Mouse (Mus musculus) cerebral cortex, adult 2 months (tissue): ENCODE results near the gene Ddx23.

Source experiments
- WGBS: fragments of 180-500 bp; shearing (Covaris S2); methylation state at CpG from one replicate; pipeline ENCODE4 v1.1.7; 2018; 5-methylcytosine and 5-hydroxymethylcytosine counted together

The Ddx23 gene

DNA sequence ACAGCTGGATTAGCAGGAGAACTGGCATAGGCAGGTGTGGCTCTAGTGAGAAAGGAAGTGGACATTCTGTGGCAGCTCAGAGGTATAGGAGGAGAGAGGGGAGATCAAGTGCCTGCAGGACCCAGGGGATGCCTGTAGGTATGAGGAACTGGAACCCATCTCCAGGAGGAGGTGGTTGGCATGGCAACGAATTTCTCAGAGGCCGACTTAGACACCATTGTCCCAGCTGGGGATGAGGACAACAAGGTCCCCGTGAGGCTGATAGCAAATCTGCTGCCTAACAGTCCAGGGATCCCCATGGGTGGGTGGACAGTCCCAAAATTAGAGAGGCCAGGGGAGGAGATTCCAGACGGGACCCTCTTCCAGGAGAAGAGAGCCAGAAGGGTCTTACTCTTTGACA lies 29.8 kb downstream of the Ddx23 start:
- WGBS, result 4% methylated on average over 4 of the region's 4 CpGs

DNA sequence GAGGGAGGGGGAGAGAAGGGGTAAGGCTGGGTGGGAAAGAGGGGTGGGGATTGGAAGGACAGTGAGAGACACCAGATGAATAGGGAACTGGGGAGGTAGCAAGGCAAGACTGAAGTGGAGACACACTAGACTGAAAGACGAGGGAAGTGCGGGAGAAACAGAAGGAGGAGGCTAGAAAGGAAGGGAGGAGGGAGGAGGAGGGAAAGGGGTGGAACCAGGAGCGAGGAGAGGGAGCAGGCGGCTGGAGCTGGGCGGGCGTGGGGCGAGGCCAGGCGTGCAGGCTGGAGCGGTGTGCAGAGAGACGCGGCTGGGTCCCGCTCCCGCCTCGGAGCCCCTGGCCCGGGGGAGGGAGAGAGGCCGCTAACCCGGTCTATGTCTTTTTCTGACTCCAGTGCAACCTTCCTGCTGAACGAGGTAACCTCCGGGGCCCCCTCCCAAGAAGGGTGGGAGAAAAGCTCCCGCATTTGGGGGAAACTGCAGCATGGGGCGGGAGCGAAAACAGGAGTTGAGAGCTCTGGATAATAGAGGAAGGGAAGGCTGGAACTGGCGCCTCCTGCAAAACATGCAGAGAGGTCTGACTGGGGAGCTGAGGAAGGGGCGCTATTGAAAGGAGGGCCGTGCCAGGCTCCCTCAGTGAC lies 30.5 kb downstream of the Ddx23 start:
- WGBS, result under 1% methylated on average over 25 of the region's 25 CpGs

- 1% methylated on average over 18 of the region's 18 CpGs for WGBS
Measured at GRCm38 (mm10) chr15:98631493-98631892, 31.2 kb downstream of the Ddx23 start.

DNA sequence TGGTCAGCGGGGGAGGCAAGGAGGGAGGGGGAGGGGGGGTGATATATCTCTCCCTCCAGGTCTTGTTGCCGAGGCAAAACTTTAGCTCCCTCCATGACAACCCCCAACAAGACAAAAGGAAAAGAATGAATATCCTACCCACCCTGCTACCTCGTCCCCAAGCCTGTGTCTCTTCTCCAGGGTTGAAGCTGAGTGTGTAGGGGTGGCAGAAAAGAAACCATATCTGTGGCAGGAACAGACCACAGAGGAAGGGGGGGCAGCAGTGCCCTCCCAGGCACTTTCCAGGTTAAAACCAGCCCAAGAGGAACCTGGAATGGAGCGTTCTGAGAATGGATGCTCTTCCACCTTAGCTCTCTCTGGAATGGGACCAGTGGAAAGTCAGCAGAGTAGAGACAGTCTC lies 32.2 kb downstream of the Ddx23 start, which contains the start of gene Cacnb3:
Gene Cacnb3 (plus strand): TSS at position 301 of the 400 bp plus-strand sequence.
- 62% methylated on average over 4 of the region's 4 CpGs for WGBS

DNA sequence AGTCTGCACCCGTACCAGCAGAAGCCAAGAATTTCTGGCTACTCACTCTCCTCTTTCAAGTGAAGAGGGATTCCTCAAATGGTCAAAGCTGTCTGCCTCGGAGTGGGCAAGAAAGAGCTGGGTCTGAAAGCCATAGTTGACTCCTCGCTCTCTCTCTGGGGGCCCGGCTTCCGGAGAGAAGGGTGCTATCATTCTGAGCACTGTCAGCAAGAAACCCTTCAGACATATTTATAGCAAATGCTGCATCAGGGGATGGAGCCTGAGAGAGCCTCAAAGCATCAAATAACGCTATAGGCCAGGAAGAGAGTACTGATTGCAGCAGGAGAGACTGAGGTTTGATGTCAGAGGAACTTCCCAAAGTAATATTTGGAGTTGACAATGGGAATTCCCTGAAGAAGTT lies 33.2 kb downstream of the Ddx23 start:
- WGBS, result 49% methylated on average over 6 of the region's 6 CpGs

DNA sequence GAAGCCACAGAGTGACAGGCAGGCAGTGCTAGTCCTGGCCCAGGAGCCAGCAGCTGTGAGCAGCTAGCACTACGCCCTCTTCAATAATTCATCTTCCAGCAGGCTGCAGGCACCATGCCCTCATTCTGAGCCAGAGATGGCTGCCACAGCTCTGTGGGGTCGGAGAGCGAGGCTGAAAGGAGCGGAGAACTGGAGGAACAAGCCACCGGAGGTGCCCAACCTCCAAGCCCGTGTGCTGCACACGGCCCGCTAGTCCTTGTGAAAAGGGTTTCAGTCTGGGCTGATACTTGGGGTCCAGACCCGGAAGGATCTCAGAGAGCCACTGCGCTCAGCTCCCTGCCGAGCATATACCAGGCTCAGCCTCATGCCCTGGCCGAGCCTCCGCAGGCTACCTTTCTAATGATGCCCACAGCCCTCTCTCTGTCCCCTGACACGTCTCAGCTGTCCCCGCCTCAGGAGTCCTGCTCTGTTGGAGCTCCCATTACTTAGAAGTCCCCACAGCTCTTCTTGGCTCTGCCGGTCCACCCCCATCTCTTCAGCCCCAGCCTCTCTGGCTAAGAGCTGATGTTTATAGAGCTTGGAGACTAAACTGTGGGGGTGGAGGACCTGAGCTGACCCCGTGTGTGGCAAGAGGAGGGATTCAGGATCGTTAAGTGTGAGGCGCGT lies 34.0 kb downstream of the Ddx23 start:
- 14% methylated on average over 20 of the region's 20 CpGs for WGBS

DNA sequence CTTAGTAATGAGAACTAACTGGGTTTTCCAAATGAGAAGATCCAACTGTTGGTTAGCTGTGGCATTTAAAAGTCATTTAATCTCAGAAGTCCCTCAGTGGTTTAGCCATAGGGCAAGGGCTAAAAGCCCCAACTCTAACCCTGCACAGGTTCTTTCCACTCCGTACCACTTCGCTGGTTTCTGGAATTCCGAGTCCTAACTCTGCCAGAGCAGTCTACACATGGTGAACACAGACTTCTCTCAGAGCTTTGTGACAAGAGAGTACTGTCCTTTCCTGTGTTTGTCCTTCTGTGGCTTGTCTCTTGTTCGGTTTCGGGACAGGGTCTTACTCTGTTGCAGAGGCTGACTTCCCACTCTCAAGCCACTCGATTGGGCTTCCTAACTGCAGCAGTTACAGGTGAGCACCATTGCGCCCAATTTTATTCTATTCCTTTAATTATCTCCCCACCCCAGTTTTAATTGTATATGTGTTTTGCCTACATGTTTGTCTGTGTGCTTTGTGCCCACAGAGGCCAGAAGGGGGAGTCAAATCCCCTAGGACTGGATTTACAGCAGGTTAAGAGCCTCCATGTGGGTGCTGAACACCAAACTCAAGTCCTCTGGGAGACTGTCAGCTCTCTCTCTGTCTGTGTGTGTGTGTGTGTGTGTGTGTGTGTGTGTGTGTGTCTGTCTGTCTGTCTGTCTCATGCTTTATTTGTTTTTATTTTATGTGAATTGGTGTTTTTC lies 36.0 kb downstream of the Ddx23 start:
- WGBS, result 76% methylated on average over 7 of the region's 7 CpGs

DNA sequence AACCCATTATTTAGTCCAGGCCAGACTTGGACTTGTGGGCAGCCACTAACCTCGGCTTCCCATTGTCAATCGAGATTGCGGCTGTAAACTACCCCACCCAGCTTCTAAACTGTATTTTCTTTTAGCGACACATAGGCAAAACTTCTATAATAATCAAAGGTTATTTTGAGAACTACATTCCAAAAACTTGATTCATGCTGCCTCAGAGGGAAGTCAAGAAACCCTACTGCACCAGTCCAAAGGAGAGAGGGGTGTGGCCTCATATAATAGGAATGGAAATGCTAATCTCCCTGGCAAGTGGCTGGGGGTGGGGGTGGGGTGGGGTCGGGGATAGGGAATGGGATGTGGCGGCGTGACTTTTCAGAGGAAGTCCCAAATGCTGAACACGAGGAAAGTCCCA lies 36.6 kb downstream of the Ddx23 start:
- whole genome bisulfite sequencing, result 31% methylated on average over 8 of the region's 8 CpGs

DNA sequence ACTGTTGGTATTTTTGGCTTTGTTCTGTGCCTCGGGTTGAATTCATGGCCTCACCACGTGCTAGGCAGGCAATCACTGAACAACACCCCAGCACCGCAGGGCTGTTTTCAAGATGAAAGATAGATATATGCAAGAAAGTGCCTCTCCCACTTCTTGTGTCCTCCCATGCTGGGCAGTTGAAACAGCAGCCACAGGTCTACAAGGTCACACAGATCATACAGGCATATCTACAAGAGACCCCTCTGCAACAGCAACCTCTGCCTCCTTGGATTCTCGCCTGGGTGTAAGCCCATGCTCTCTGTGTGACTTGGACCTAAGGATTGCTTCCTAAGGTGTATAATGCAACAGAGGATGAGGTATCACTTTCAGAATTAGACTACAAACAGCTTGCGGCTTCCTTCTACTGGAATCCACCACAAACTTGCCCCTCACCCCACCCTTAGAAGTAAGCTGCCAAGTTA lies 39.3 kb downstream of the Ddx23 start:
- WGBS, result 51% methylated on average over 5 of the region's 5 CpGs

- WGBS, result 24% methylated on average over 6 of the region's 6 CpGs
Measured at GRCm38 (mm10) chr15:98622721-98623120, 40.0 kb downstream of the Ddx23 start.

DNA sequence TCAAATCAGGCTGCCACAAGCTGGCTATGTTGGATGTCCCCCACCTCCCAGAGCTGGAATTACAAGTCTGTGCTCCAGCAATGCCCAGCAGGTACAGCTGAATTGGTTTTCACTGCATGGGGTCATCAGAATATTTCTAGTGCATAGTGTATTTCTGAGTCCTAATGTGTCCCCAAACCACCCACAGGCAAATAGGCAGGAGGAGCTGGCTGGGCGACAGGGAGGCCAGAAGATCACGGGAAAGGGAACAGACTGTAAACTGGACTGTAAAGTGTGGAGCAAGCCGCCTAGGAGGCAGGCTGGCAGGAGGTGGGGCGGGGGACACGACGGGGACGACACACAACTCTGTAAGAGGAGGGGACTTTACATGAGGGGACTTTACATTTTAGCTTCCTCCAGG lies 40.5 kb downstream of the Ddx23 start:
- WGBS, result 13% methylated on average over 7 of the region's 7 CpGs

DNA sequence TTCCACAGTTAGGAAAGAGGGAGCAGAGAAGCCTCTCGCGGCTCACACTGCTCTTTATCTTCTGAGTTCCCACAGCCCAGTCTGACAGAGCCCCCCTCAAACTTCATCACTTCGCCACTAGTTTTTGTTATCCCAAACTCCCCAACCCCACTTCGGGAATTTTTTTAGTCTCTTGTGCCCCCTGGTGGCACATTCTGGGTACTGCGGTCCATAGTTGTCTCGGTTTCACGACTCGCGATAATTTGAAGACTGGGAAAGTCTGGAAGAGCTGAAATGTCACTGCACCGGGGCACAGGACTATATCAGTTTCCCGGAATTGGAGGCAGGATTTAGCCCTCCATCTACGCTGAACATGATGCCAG lies 45.5 kb downstream of the Ddx23 start:
- WGBS, result under 1% methylated on average over 12 of the region's 12 CpGs

- WGBS, result 43% methylated on average over 20 of the region's 20 CpGs
Measured at GRCm38 (mm10) chr15:98616362-98617175, 46.1 kb downstream of the Ddx23 start.

- WGBS, result 68% methylated on average over 6 of the region's 6 CpGs
Measured at GRCm38 (mm10) chr15:98615751-98616150, 46.9 kb downstream of the Ddx23 start.

DNA sequence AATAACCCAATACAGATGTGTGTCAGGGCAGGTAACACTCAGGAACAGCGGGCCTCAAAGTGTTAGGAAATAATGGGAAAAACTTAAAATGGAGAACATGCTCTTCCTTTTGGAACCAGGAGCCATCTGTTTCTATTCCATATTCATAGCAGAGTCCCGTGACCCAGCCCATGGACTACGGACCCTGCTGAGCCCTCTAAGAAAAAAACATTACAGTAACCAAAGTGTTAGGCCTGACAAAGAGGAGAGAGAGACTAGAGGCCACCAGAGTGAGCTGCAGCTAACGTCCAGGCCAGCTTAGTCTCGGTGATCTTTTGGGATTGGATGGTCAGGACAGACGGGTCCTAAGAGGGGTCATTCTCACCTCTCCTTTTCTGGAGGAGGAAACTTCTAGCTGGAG lies 47.7 kb downstream of the Ddx23 start:
- 68% methylated on average over 6 of the region's 6 CpGs for WGBS

- 49% methylated on average over 9 of the region's 9 CpGs for WGBS
Measured at GRCm38 (mm10) chr15:98614551-98614950, 48.1 kb downstream of the Ddx23 start.

DNA sequence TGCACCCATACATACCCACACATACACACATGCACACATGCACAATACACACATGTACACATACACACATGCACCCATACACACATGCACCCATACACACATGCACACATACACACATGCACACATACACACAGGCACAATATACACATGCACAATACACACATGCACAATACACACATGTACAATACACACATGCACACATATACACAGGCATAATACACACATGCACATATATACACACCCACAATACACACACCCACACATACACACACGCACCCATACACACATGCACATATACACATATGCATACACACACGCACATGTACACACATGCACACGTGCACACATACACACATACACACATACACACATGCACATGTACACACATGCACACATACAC lies 50.5 kb downstream of the Ddx23 start:
- WGBS, result 96% methylated on average over 3 of the region's 3 CpGs

GRCm38 (mm10) chr15:98610131-98610633 lies 52.5 kb downstream of the Ddx23 start:
- 10% methylated on average over 12 of the region's 12 CpGs for WGBS

GRCm38 (mm10) chr15:98609331-98610130 lies 53.2 kb downstream of the Ddx23 start, which contains the start of gene Adcy6:
Gene Adcy6 (minus strand): TSS chr15:98610076.
- WGBS, result 2% methylated on average over 74 of the region's 75 CpGs

DNA sequence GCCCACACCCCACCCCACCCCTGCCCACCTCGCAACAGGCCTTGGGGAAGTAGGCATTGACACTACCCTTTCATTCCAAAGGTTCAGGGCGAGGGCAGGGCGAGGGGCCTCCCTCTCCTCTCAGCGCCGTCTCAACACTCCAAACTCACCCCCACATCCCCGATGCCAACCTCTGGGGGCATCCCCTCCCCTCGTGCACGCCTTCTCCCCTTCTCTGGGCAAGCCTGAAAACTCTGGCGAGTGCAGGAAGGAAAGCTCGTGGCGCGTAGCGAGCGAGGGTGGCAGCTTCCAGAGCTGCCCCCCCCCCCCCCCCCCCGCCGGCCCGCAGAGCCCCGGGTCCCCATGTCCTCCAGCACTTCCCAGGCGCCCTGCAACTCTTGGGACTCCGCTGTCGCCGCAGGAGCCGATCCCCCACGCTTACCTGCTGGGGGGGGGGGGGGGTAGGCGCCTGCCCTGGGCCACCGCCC lies 53.9 kb downstream of the Ddx23 start:
- 2% methylated on average over 14 of the region's 26 CpGs for WGBS
